Mouse (Mus musculus): ENCODE measurements around the gene Rev1.

DNA sequence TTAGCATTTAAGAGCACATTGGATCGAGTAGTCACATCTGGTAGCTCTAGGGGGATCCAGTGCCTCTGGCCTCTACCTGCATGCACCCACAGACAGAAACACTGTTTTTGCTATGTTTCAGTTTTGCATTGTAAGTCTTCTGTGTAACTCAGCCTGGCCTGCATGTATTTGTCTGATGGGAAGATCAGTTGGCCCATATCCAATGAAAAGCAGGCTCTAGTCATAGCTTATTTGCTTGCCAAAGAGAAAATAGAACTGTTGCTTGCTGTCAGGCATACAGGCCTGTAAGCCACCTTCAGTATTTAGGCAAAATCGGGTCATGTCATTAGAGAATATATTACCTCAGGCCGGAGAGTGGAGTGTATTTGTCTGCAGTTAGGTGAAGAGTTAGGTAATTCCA is 81.5 kb downstream of the Rev1 start:
- TF ChIP-seq CTCF (IDR thresholded peaks at IDR 0.05; ENCODE audit: extremely low read depth, insufficient read depth, insufficient read length, insufficient replicate concordance) (no peak), POLR2A (IDR thresholded peaks at IDR 0.05; ENCODE audit: low read depth, low read length) (no peak)
